Mouse (Mus musculus): ENCODE data around the gene Rpp21. TPM values are rescaled to one million over a fixed set of nuclear protein-coding genes. Genes with fewer than 3 reads are reported as not detected.

Rpp21 gene
- polyA plus RNA-seq, 1 experiment from 2014 or later, result 113 TPM

DNA sequence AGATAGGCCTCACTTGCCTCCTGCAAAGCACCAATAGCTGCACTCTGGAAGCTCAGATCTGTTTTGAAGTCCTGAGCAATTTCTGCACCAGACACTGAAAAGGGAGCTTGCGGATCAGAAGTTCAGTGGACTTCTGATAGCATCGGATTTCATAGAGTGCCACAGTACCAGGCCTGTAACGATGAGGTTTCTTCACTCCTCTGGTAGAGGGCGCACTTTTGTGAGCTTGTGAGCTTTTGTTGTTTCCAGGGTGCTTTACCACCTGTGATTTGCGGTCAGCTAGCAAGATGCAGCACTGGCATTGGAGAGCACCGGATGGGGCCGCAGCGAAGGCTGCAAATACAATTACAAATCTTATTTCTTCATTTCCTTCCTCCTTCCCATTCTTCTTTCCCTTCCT lies 30.9 kb downstream of the Rpp21 start:
- H3K4me1 ChIP-seq, result no peaks in the 10 kb centered on the region
- no peaks in the 10 kb centered on the region for H3K9me3 ChIP-seq (replicated peaks)
- peaks cover 34% of the 10 kb centered on the region for H3K27me3 ChIP-seq
- no peaks in the 10 kb centered on the region for H3K36me3 ChIP-seq
- WGBS, result 12% methylated on average over 8 of the region's 8 CpGs
- H3K4me2 ChIP-seq, result no peak overlapping the region
- H3K27ac ChIP-seq, result no peak overlapping the region
- no peak for ATAC-seq (replicated peaks; ENCODE audit: low FRiP score)
- H3K4me3 ChIP-seq (replicated peaks), result no peak overlapping the region
- H3K9ac ChIP-seq, result no peak overlapping the region

DNA sequence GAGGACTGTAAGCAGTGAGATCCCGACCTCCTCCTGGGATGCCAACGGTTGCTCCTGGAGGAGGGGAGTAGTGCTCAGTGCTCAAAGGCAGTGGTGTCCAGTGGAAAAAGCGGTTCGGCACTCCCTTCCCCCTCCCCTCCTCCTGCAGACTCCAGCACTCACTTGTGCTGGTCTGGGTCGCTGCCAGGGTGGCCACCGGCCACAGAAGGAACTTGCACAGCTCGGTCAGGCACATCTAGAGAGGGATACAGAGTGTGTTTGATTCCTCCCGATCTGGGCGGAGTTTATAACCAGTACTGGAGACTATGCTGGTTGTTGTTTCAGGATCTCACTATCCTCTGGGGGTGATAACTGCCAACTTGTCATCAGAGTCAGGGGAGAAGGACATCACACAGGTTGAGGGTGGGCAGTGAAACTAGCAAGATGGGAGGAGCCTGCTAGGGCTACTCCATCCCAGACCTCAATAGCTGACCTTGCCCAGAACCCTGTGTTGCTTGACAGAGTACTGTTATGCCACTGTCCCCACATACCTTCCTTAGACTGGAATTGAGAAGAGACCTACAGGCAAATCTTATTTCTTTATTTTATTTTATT lies 32.5 kb downstream of the Rpp21 start:
- Histone ChIP-seq H3K36me3 (no peaks in the 10 kb centered on the region), H3K4me2 (no peak overlapping the region), H3K4me3 (replicated peaks) (no peak overlapping the region), H3K4me1 (no peaks in the 10 kb centered on the region), H3K27me3 (peaks cover 50% of the 10 kb centered on the region), H3K9me3 (replicated peaks) (no peaks in the 10 kb centered on the region), H3K27ac (no peak overlapping the region), H3K9ac (no peak overlapping the region)
- no peak for ATAC-seq (replicated peaks; ENCODE audit: low FRiP score)
- 10% methylated on average over 9 of the region's 9 CpGs for WGBS

DNA sequence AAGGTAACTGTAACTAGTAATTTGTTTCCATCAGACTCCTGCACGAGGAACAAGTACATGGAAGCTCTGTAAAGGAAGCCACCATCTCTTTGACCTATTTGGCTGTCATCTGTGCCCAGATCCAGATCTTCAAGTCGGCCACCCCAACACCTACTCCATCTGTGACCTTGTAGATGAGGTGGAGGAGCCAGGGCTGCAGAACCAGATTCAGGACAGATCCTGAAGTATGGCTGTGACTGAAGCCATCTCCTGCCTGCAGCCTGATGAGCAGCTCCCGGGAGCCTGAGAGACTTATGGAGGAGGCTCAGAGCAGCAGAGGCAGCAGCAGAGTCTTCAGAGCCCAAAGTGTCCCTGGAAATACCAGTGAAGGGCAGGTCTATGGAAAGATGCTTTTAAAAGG lies 33.4 kb downstream of the Rpp21 start:
- no peak for ATAC-seq (replicated peaks; ENCODE audit: low FRiP score)
- WGBS, result 45% methylated on average over 3 of the region's 3 CpGs
- Histone ChIP-seq H3K9ac (no peak overlapping the region), H3K9me3 (replicated peaks) (no peaks in the 10 kb centered on the region), H3K27me3 (peaks cover 57% of the 10 kb centered on the region), H3K4me1 (no peaks in the 10 kb centered on the region), H3K36me3 (no peaks in the 10 kb centered on the region), H3K4me3 (replicated peaks) (no peak overlapping the region), H3K4me2 (no peak overlapping the region), H3K27ac (no peak overlapping the region)

DNA sequence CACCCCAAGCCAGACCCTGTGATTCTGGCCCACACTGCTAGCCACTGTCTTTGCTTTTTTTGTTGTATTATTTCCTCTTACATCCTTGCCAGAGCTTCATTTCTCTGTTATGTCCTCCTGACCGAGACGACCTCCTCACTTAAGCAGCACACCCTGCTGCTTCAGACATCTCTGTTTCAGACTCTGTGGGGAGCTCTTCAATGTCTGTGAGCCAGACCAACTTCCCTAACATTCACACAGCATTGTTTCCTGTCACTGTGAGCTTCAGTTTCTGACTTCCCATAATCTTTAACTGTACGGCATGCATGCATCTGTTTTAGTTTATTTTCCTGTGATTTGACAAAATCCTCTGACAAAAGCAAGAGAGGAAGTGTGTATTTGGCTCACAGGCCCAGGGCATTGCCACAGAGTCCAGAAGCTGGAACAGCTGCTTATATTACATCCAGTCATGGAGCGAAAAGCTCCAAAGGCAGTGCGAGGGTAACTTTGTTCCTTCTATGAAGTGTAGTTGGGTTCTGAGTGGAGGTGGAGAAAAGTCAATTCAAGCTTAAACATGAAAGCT lies 39.2 kb downstream of the Rpp21 start:
- H3K9ac ChIP-seq, result no peak overlapping the region
- H3K27me3 ChIP-seq, result peaks cover 89% of the 10 kb centered on the region
- ATAC-seq (replicated peaks; ENCODE audit: low FRiP score), result no peak
- WGBS, result 68% methylated on average over 5 of the region's 5 CpGs
- no peaks in the 10 kb centered on the region for H3K9me3 ChIP-seq (replicated peaks)
- no peak overlapping the region for H3K27ac ChIP-seq
- H3K4me2 ChIP-seq, result no peak overlapping the region
- H3K4me1 ChIP-seq, result no peaks in the 10 kb centered on the region
- H3K36me3 ChIP-seq, result no peaks in the 10 kb centered on the region
- no peak overlapping the region for H3K4me3 ChIP-seq (replicated peaks)

DNA sequence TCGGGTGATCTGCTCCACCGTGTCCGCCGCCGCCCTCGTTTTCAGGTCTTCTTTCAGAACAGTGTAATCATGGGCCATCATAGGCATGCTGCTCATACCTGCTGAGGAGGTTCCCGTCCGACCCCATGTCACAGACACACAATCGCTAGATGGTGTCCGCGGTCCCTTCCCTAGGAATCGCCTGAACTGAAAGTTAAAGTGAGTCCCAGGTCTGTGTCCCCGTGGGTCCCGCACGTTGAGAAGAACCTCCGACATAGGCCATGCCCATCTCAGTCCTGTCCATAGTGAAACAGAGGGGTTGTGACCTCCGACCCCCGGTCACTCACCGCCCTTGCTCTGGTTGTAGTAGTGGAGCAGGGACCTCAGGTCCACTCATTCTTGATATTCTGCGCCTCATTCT lies 42.3 kb downstream of the Rpp21 start:
- no peak for ATAC-seq (replicated peaks; ENCODE audit: low FRiP score)
- WGBS, result 4% methylated on average over 20 of the region's 20 CpGs
- Histone ChIP-seq H3K4me1 (no peaks in the 10 kb centered on the region), H3K27me3 (peaks cover 91% of the 10 kb centered on the region), H3K9me3 (replicated peaks) (no peaks in the 10 kb centered on the region), H3K9ac (no peak overlapping the region), H3K4me3 (replicated peaks) (no peak overlapping the region), H3K4me2 (no peak overlapping the region), H3K27ac (no peak overlapping the region), H3K36me3 (no peaks in the 10 kb centered on the region)

DNA sequence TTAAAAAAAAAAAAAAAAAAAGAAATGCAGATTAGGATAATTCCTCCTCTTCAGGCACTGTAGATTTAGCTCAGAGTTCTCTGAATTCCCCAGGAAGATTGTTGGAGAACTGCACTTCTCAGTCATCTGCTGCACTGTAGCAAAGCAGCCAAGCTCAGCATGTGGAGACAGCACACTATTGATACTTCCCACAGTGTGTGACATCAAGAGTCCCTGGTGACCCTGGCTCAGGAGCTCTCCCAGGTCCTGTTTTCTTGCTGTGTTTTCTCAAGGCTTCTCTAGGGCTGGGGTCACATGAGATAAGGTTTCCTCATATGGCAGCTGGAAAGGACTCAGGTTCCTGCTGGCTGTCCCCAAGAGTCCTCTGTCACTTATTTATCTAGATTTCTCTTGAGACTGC lies 51.0 kb downstream of the Rpp21 start:
- no peak overlapping the region for H3K9ac ChIP-seq
- H3K4me2 ChIP-seq, result no peak overlapping the region
- H3K4me1 ChIP-seq, result peaks cover 12% of the 10 kb centered on the region
- H3K36me3 ChIP-seq, result no peaks in the 10 kb centered on the region
- H3K27ac ChIP-seq, result no peak overlapping the region
- ATAC-seq (replicated peaks; ENCODE audit: low FRiP score), result no peak
- no peaks in the 10 kb centered on the region for H3K9me3 ChIP-seq (replicated peaks)
- peaks cover 93% of the 10 kb centered on the region for H3K27me3 ChIP-seq
- no peak overlapping the region for H3K4me3 ChIP-seq (replicated peaks)

DNA sequence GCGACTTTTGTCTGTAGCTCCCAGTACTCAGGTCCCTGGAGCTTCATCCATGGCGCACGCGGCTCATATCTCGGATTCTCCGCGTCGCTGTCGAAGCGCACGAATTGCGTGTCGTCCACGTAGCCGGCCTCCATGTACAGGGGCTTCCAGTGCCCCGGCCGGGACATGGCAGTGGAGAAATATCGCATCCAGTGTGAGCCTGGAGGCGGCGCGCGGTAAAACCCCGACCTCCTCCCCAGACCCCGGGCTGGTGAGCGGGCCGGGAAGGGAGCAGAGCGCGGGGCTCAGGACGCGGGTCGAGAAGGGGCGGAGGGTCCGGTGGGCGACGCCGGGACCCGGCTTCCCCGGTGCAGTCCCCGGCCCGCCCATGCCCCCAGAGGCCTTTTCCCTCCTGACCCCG lies 52.0 kb downstream of the Rpp21 start:
- ATAC-seq (replicated peaks; ENCODE audit: low FRiP score), result no peak
- Histone ChIP-seq H3K27me3 (peaks cover 95% of the 10 kb centered on the region), H3K4me3 (replicated peaks) (peak overlapping the region; percentile 41), H3K4me2 (peak overlapping the region; percentile 67), H3K9ac (0 out of 2 replicates have a peak overlapping the region, but pooled peaks have one; percentile 17), H3K27ac (no peak overlapping the region), H3K36me3 (no peaks in the 10 kb centered on the region), H3K9me3 (replicated peaks) (no peaks in the 10 kb centered on the region), H3K4me1 (peaks cover 12% of the 10 kb centered on the region)
- under 1% methylated on average over 32 of the region's 41 CpGs for WGBS

Other genes starting within 250 kb of the Rpp21 start
- gene H2-T24, start 237.5 kb downstream of the Rpp21 start, polyA plus RNA-seq (2015; fragmentation: Nextera tagmentation; extraction: Ambion mirVana), result 2.9 and 3.5 TPM in 2 replicates
- gene H2-T23, start 225.2 kb downstream of the Rpp21 start, polyA plus RNA-seq (2015; fragmentation: Nextera tagmentation; extraction: Ambion mirVana), result 4.3 and 4.5 TPM in 2 replicates
- 13.8 and 14.1 TPM in 2 replicates for gene H2-T22, start 215.3 kb downstream of the Rpp21 start, polyA plus RNA-seq (2015; fragmentation: Nextera tagmentation; extraction: Ambion mirVana)
- not detected in 2 replicates for gene Gm6034, start 215.1 kb downstream of the Rpp21 start, polyA plus RNA-seq (2015; fragmentation: Nextera tagmentation; extraction: Ambion mirVana)
- gene Gm11127, start 199.7 kb downstream of the Rpp21 start, polyA plus RNA-seq (2015; fragmentation: Nextera tagmentation; extraction: Ambion mirVana), result not detected in 2 replicates
- not detected in 2 replicates for gene Gm19684, start 136.4 kb downstream of the Rpp21 start, polyA plus RNA-seq (2015; fragmentation: Nextera tagmentation; extraction: Ambion mirVana)
- gene Gm7030, start 128.6 kb downstream of the Rpp21 start, polyA plus RNA-seq (2015; fragmentation: Nextera tagmentation; extraction: Ambion mirVana), result not detected in 2 replicates
- gene Gm8909, start 89.5 kb downstream of the Rpp21 start, polyA plus RNA-seq (2015; fragmentation: Nextera tagmentation; extraction: Ambion mirVana), result not detected in 2 replicates
- not detected in 2 replicates for gene H2-T3, start 67.8 kb downstream of the Rpp21 start, polyA plus RNA-seq (2015; fragmentation: Nextera tagmentation; extraction: Ambion mirVana)
- 16.4 and 19.5 TPM in 2 replicates for gene Trim39, start 14.2 kb upstream of the Rpp21 start, polyA plus RNA-seq (2015; fragmentation: Nextera tagmentation; extraction: Ambion mirVana)
- gene H2-M10.2, start 28.4 kb upstream of the Rpp21 start, polyA plus RNA-seq (2015; fragmentation: Nextera tagmentation; extraction: Ambion mirVana), result 0.14 TPM in 1 of 2 replicates, not detected in the other
- gene H2-M10.1, start 68.1 kb upstream of the Rpp21 start, polyA plus RNA-seq (2015; fragmentation: Nextera tagmentation; extraction: Ambion mirVana), result not detected in 2 replicates
- gene H2-M10.3, start 110.3 kb upstream of the Rpp21 start, polyA plus RNA-seq (2015; fragmentation: Nextera tagmentation; extraction: Ambion mirVana), result not detected in 2 replicates
- gene H2-M10.4, start 204.3 kb upstream of the Rpp21 start, polyA plus RNA-seq (2015; fragmentation: Nextera tagmentation; extraction: Ambion mirVana), result not detected in 2 replicates

Data from kidney, embryonic 15.5 days (tissue).